Mouse (Mus musculus): ENCODE results near the gene Wfdc8. TPM values are rescaled to one million over a fixed set of nuclear protein-coding genes. Genes with fewer than 3 reads are reported as not detected.
"Not testable (repeated sequence)": the region's sequence is repeated elsewhere in the genome, so short reads cannot be mapped to it uniquely, and the experiment has no call there.

Gene Wfdc8
- polyA plus RNA-seq, 1 experiment from 2014 or later = not detected

GRCm38 (mm10) chr2:164615386-164615785 lies 2.0 kb upstream of the Wfdc8 start:
- H3K9me3 ChIP-seq (ENCODE audit: control insufficient read depth, low read length) = no peaks in the 10 kb centered on the region
- H3K27me3 ChIP-seq (ENCODE audit: control insufficient read depth, insufficient read depth, low read length) = no peaks in the 10 kb centered on the region
- H3K9ac ChIP-seq (replicated peaks; ENCODE audit: low read length) = no peak overlapping the region
- no peak overlapping the region for H3K4me3 ChIP-seq (replicated peaks; ENCODE audit: low read depth, low read length)
- 90% methylated on average over 3 of the region's 3 CpGs for WGBS
- no peak overlapping the region for H3K4me2 ChIP-seq (ENCODE audit: low read length)
- no peak overlapping the region for H3K27ac ChIP-seq (replicated peaks; ENCODE audit: low read depth, low read length)
- no peaks in the 10 kb centered on the region for H3K36me3 ChIP-seq (ENCODE audit: control insufficient read depth, insufficient read depth, low read length)
- no peaks in the 10 kb centered on the region for H3K4me1 ChIP-seq (ENCODE audit: control insufficient read depth, insufficient read depth, low read length)
- DNase-seq (no peak), ATAC-seq (ENCODE audit: low FRiP score, low TSS enrichment) (no peak)

DNA sequence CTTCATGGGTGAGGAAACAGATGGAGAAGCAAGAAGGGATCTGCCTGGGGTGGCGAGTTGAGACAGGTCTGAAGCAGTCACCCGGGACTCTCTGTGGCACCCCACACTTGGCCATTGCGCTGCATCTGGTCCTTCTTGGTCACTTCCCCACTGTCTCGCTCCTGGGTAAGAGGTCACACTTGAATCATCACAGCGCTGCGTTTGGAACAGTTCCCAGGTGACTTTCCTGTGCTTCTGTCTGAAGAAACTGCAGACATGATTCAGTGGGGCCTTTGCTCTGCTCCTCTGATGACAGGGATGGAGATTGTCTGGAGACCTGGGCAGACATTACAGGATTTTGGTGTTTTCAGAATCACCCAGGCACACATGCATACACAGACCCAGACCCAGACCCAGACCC lies 4.6 kb downstream of the Wfdc8 start:
- H3K4me3 ChIP-seq (replicated peaks; ENCODE audit: low read depth, low read length) = no peak overlapping the region
- WGBS = 71% methylated on average over 6 of the region's 6 CpGs

GRCm38 (mm10) chr2:164604411-164604810 lies 9.0 kb downstream of the Wfdc8 start:
- WGBS = 94% methylated on average over 8 of the region's 8 CpGs
- Histone ChIP-seq H3K27ac (replicated peaks; ENCODE audit: low read depth, low read length) (no peak overlapping the region), H3K9ac (replicated peaks; ENCODE audit: low read length) (no peak overlapping the region), H3K27me3 (ENCODE audit: control insufficient read depth, insufficient read depth, low read length) (no peaks in the 10 kb centered on the region), H3K4me3 (replicated peaks; ENCODE audit: low read depth, low read length) (no peak overlapping the region), H3K4me2 (ENCODE audit: low read length) (no peak overlapping the region), H3K9me3 (ENCODE audit: control insufficient read depth, low read length) (no peaks in the 10 kb centered on the region), H3K4me1 (ENCODE audit: control insufficient read depth, insufficient read depth, low read length) (no peaks in the 10 kb centered on the region), H3K36me3 (ENCODE audit: control insufficient read depth, insufficient read depth, low read length) (no peaks in the 10 kb centered on the region)
- DNase-seq (no peak), ATAC-seq (ENCODE audit: low FRiP score, low TSS enrichment) (no peak)

More for the DNA sequence above, 4.6 kb downstream of the Wfdc8 start:
- Histone ChIP-seq H3K36me3 (ENCODE audit: control insufficient read depth, insufficient read depth, low read length) (no peaks in the 10 kb centered on the region), H3K4me2 (ENCODE audit: low read length) (no peak overlapping the region), H3K27me3 (ENCODE audit: control insufficient read depth, insufficient read depth, low read length) (no peaks in the 10 kb centered on the region), H3K27ac (replicated peaks; ENCODE audit: low read depth, low read length) (no peak overlapping the region), H3K9me3 (ENCODE audit: control insufficient read depth, low read length) (no peaks in the 10 kb centered on the region), H3K4me1 (ENCODE audit: control insufficient read depth, insufficient read depth, low read length) (no peaks in the 10 kb centered on the region), H3K9ac (replicated peaks; ENCODE audit: low read length) (no peak overlapping the region)
- DNase-seq (no peak), ATAC-seq (ENCODE audit: low FRiP score, low TSS enrichment) (no peak)

GRCm38 (mm10) chr2:164603482-164603881 lies 9.9 kb downstream of the Wfdc8 start:
- WGBS = 91% methylated on average over 3 of the region's 3 CpGs
- Histone ChIP-seq H3K27me3 (ENCODE audit: control insufficient read depth, insufficient read depth, low read length) (no peaks in the 10 kb centered on the region), H3K36me3 (ENCODE audit: control insufficient read depth, insufficient read depth, low read length) (no peaks in the 10 kb centered on the region), H3K27ac (replicated peaks; ENCODE audit: low read depth, low read length) (no peak overlapping the region), H3K4me2 (ENCODE audit: low read length) (no peak overlapping the region), H3K4me1 (ENCODE audit: control insufficient read depth, insufficient read depth, low read length) (no peaks in the 10 kb centered on the region), H3K9me3 (ENCODE audit: control insufficient read depth, low read length) (no peaks in the 10 kb centered on the region), H3K9ac (replicated peaks; ENCODE audit: low read length) (no peak overlapping the region), H3K4me3 (replicated peaks; ENCODE audit: low read depth, low read length) (no peak overlapping the region)
- no peak for ATAC-seq (ENCODE audit: low FRiP score, low TSS enrichment)
- no peak for DNase-seq

GRCm38 (mm10) chr2:164600179-164600578 lies 13.2 kb downstream of the Wfdc8 start:
- H3K9ac ChIP-seq (replicated peaks; ENCODE audit: low read length) = no peak overlapping the region
- H3K4me2 ChIP-seq (ENCODE audit: low read length) = no peak overlapping the region
- H3K27ac ChIP-seq (replicated peaks; ENCODE audit: low read depth, low read length) = no peak overlapping the region
- no peaks in the 10 kb centered on the region for H3K36me3 ChIP-seq (ENCODE audit: control insufficient read depth, insufficient read depth, low read length)
- H3K9me3 ChIP-seq (ENCODE audit: control insufficient read depth, low read length) = no peaks in the 10 kb centered on the region
- ATAC-seq (ENCODE audit: low FRiP score, low TSS enrichment) (no peak), DNase-seq (no peak)
- H3K27me3 ChIP-seq (ENCODE audit: control insufficient read depth, insufficient read depth, low read length) = no peaks in the 10 kb centered on the region
- H3K4me3 ChIP-seq (replicated peaks; ENCODE audit: low read depth, low read length) = no peak overlapping the region
- H3K4me1 ChIP-seq (ENCODE audit: control insufficient read depth, insufficient read depth, low read length) = no peaks in the 10 kb centered on the region
- WGBS = 69% methylated on average over 3 of the region's 3 CpGs

DNA sequence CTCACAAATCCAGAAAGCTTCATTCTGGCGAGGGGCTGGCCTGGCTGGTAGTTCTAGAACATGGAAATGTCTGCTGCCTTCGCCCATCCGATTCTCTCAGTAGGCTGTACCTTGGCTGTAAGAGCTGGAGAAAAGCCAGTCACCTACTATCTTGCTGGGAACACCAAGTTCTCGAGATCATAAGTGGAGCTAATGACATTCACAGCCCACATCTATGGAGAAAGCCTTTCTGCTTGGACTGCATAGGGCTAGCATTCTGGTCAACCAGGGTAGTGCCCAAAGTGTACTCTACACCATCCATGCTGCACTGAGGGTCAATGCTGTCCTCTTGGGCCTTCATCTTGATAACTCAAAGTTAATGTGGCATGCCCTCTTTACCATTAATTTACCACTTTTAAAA lies 19.9 kb downstream of the Wfdc8 start, which contains the start of gene Eppin:
Gene Eppin, minus strand, starts transcription at position 101 of the 400 bp plus-strand sequence.
- H3K27me3 ChIP-seq (ENCODE audit: control insufficient read depth, insufficient read depth, low read length) = no peaks in the 10 kb centered on the region
- no peak within 1 kb of the TSS for H3K9ac ChIP-seq (replicated peaks; ENCODE audit: low read length)
- DNase-seq (no peak), ATAC-seq (ENCODE audit: low FRiP score, low TSS enrichment) (no peak)
- 83% methylated on average over 4 of the region's 4 CpGs for WGBS
- H3K27ac ChIP-seq (replicated peaks; ENCODE audit: low read depth, low read length) = no peak within 1 kb of the TSS
- no peaks in the 10 kb centered on the region for H3K4me1 ChIP-seq (ENCODE audit: control insufficient read depth, insufficient read depth, low read length)
- H3K36me3 ChIP-seq (ENCODE audit: control insufficient read depth, insufficient read depth, low read length) = no peaks in the 10 kb centered on the region
- H3K4me3 ChIP-seq (replicated peaks; ENCODE audit: low read depth, low read length) = no peak within 1 kb of the TSS
- H3K9me3 ChIP-seq (ENCODE audit: control insufficient read depth, low read length) = no peaks in the 10 kb centered on the region
- no peak within 1 kb of the TSS for H3K4me2 ChIP-seq (ENCODE audit: low read length)

GRCm38 (mm10) chr2:164592014-164592413 lies 21.4 kb downstream of the Wfdc8 start:
- 7% methylated on average over 4 of the region's 4 CpGs for WGBS
- DNase-seq (peak; percentile 82), ATAC-seq (ENCODE audit: low FRiP score, low TSS enrichment) (no peak)
- Histone ChIP-seq H3K4me1 (ENCODE audit: control insufficient read depth, insufficient read depth, low read length) (no peaks in the 10 kb centered on the region), H3K9ac (replicated peaks; ENCODE audit: low read length) (no peak overlapping the region), H3K4me3 (replicated peaks; ENCODE audit: low read depth, low read length) (no peak overlapping the region), H3K27me3 (ENCODE audit: control insufficient read depth, insufficient read depth, low read length) (no peaks in the 10 kb centered on the region), H3K36me3 (ENCODE audit: control insufficient read depth, insufficient read depth, low read length) (no peaks in the 10 kb centered on the region), H3K4me2 (ENCODE audit: low read length) (no peak overlapping the region), H3K27ac (replicated peaks; ENCODE audit: low read depth, low read length) (no peak overlapping the region), H3K9me3 (ENCODE audit: control insufficient read depth, low read length) (no peaks in the 10 kb centered on the region)

- H3K9ac ChIP-seq (replicated peaks; ENCODE audit: low read length); H3K4me1 ChIP-seq (ENCODE audit: control insufficient read depth, insufficient read depth, low read length); ATAC-seq (ENCODE audit: low FRiP score, low TSS enrichment); H3K9me3 ChIP-seq (ENCODE audit: control insufficient read depth, low read length); H3K36me3 ChIP-seq (ENCODE audit: control insufficient read depth, insufficient read depth, low read length); H3K4me3 ChIP-seq (replicated peaks; ENCODE audit: low read depth, low read length); H3K27ac ChIP-seq (replicated peaks; ENCODE audit: low read depth, low read length); H3K27me3 ChIP-seq (ENCODE audit: control insufficient read depth, insufficient read depth, low read length); H3K4me2 ChIP-seq (ENCODE audit: low read length): not testable (repeated sequence)
- 57% methylated on average over 13 of the region's 13 CpGs for WGBS
- peak; percentile 8 for DNase-seq
Measured at GRCm38 (mm10) chr2:164585025-164585725, 28.3 kb downstream of the Wfdc8 start, which contains the start of gene Wfdc6a. Gene Wfdc6a (minus strand): TSS chr2:164585447.

GRCm38 (mm10) chr2:164573359-164573758 lies 40.1 kb downstream of the Wfdc8 start, which contains the start of gene Spint3:
Gene Spint3 (minus strand): TSS chr2:164573459.
- not testable (repeated sequence) for H3K4me2 ChIP-seq (ENCODE audit: low read length); H3K9me3 ChIP-seq (ENCODE audit: control insufficient read depth, low read length); DNase-seq; H3K36me3 ChIP-seq (ENCODE audit: control insufficient read depth, insufficient read depth, low read length); H3K27ac ChIP-seq (replicated peaks; ENCODE audit: low read depth, low read length); H3K27me3 ChIP-seq (ENCODE audit: control insufficient read depth, insufficient read depth, low read length); H3K4me1 ChIP-seq (ENCODE audit: control insufficient read depth, insufficient read depth, low read length); H3K9ac ChIP-seq (replicated peaks; ENCODE audit: low read length); H3K4me3 ChIP-seq (replicated peaks; ENCODE audit: low read depth, low read length); ATAC-seq (ENCODE audit: low FRiP score, low TSS enrichment)
- 87% methylated on average over 6 of the region's 6 CpGs for WGBS

Data from midbrain, embryonic 14.5 days (tissue).